Mouse (Mus musculus) brain, embryonic 14.5 days (tissue): ENCODE measurements around the gene Mmd2.

Experiments used
- CTCF ChIP-seq: fragments of 200-500 bp; IDR thresholded peaks from 2 replicates; pipeline ENCODE4 v1.5.1; 2012; ENCODE audit warnings: inconsistent platforms, mild to moderate bottlenecking, moderate library complexity, borderline replicate concordance; ENCODE audit not compliant: insufficient read depth, insufficient read length; ENCODE audit errors: extremely low read depth
- POLR2A ChIP-seq: fragments of 200-500 bp; IDR thresholded peaks from 2 replicates; pipeline ENCODE4 v1.6.1; 2012; ENCODE audit warnings: mild to moderate bottlenecking, inconsistent platforms, borderline replicate concordance; ENCODE audit not compliant: poor library complexity, insufficient read depth, insufficient read length, severe bottlenecking; ENCODE audit errors: extremely low read depth

GRCm38 (mm10) chr5:142627398-142627797 is 18.8 kb upstream of the Mmd2 start, which contains the start of gene Wipi2:
- TF ChIP-seq POLR2A, result no peak
- TF ChIP-seq CTCF, result no peak
